Mouse (Mus musculus) lung, adult 2 months (tissue): Measurements from ENCODE around the gene Srebf2.

Source experiments
- CTCF ChIP-seq: fragments of 200-500 bp; IDR thresholded peaks from 2 replicates; pipeline ENCODE4 v1.5.1; 2011; ENCODE audit warnings: mild to moderate bottlenecking, low read length, control low read depth; ENCODE audit not compliant: insufficient read depth
- POLR2A ChIP-seq: fragments of 200-500 bp; IDR thresholded peaks from 2 replicates; pipeline ENCODE4 v1.6.1; 2011; ENCODE audit warnings: low read depth, mild to moderate bottlenecking, control low read depth, low read length, borderline replicate concordance; ENCODE audit errors: extremely low read depth

DNA sequence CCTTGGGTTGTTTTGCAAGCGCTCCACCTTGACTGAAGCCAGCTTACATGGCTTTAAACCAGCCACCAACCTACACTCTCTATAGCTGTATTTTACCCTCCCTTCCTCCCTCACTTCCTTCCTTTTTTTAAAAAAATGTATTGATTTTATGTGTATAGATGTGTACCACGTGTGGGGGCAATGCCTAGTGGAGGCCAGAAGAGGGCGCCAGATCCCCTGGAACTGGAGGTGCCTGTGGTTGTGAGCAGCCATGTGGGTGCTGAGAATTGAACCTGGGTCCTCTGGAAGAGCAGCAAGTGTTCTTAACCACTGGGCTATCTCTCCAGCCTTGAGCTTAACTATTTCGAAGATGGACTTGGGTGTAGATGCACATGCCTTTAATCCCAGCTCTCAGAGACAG lies 35.3 kb downstream of the Srebf2 start:
- no peak for TF ChIP-seq POLR2A
- TF ChIP-seq CTCF: 0 out of 2 replicates have a peak, but pooled peaks have one; percentile 5
